Mouse (Mus musculus): ENCODE measurements around the gene Atp2b1. TPM values are rescaled to one million over a fixed set of nuclear protein-coding genes. Genes with fewer than 3 reads are reported as not detected.

The Atp2b1 gene
- polyA plus RNA-seq, 1 experiment: 113 TPM

- Histone ChIP-seq H3K4me3 (replicated peaks; ENCODE audit: insufficient read depth, low read depth, low read length) (no peak overlapping the region), H3K4me1 (ENCODE audit: control insufficient read depth, insufficient read depth, low read length) (no peaks in the 10 kb centered on the region), H3K27ac (ENCODE audit: insufficient read depth, low read length) (no peak overlapping the region), H3K27me3 (ENCODE audit: control insufficient read depth, insufficient read depth, low read length) (no peaks in the 10 kb centered on the region)
- TF ChIP-seq POLR2A (IDR thresholded peaks at IDR 0.05; ENCODE audit: borderline replicate concordance, insufficient read depth, low read length): no peak
- no peak for TF ChIP-seq CTCF (IDR thresholded peaks at IDR 0.05; ENCODE audit: borderline replicate concordance, insufficient read depth, low read depth, low read length)
- no peak for DNase-seq
- 84% methylated on average over 4 of the region's 4 CpGs for WGBS
Observed at GRCm38 (mm10) chr10:99047551-99047940, 133.3 kb downstream of the Atp2b1 start.

DNA sequence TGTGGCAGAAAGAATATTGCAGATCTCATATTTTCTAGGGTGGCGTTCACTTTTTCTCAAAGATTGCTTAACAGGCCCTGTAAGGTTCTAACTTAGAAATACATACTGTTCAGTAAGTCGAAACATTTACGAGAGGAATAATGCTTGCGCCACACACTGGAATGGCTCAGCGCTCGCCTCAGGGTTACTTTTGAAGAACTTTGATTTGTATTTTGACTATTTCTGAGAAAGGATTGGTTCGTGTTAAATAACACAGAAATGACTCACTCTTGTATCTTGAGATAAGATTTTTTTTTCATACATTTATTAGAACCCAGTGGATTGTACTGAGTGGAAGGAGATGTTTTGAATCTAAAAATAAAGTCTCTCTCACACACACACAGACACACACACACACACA is 135.9 kb downstream of the Atp2b1 start:
- no peak for TF ChIP-seq POLR2A (IDR thresholded peaks at IDR 0.05; ENCODE audit: borderline replicate concordance, insufficient read depth, low read length)
- no peak for TF ChIP-seq CTCF (IDR thresholded peaks at IDR 0.05; ENCODE audit: borderline replicate concordance, insufficient read depth, low read depth, low read length)
- no peak overlapping the region for H3K27ac ChIP-seq (ENCODE audit: insufficient read depth, low read length)
- no peaks in the 10 kb centered on the region for H3K27me3 ChIP-seq (ENCODE audit: control insufficient read depth, insufficient read depth, low read length)
- no peaks in the 10 kb centered on the region for H3K4me1 ChIP-seq (ENCODE audit: control insufficient read depth, insufficient read depth, low read length)
- H3K4me3 ChIP-seq (replicated peaks; ENCODE audit: insufficient read depth, low read depth, low read length): no peak overlapping the region
- DNase-seq: no peak
- WGBS: 95% methylated on average over 7 of the region's 7 CpGs

- DNase-seq: no peak
- TF ChIP-seq CTCF (IDR thresholded peaks at IDR 0.05; ENCODE audit: borderline replicate concordance, insufficient read depth, low read depth, low read length): no peak
- TF ChIP-seq POLR2A (IDR thresholded peaks at IDR 0.05; ENCODE audit: borderline replicate concordance, insufficient read depth, low read length): no peak
Observed at GRCm38 (mm10) chr10:99053111-99053510, 138.9 kb downstream of the Atp2b1 start.

GRCm38 (mm10) chr10:99060588-99060987 is 146.4 kb downstream of the Atp2b1 start:
- WGBS: 93% methylated on average over 7 of the region's 7 CpGs
- peaks cover 15% of the 10 kb centered on the region for H3K4me1 ChIP-seq (ENCODE audit: control insufficient read depth, insufficient read depth, low read length)
- TF ChIP-seq CTCF (IDR thresholded peaks at IDR 0.05; ENCODE audit: borderline replicate concordance, insufficient read depth, low read depth, low read length) (no peak), POLR2A (IDR thresholded peaks at IDR 0.05; ENCODE audit: borderline replicate concordance, insufficient read depth, low read length) (no peak)
- H3K27me3 ChIP-seq (ENCODE audit: control insufficient read depth, insufficient read depth, low read length): no peaks in the 10 kb centered on the region
- H3K4me3 ChIP-seq (replicated peaks; ENCODE audit: insufficient read depth, low read depth, low read length): no peak overlapping the region
- no peak for DNase-seq
- H3K27ac ChIP-seq (ENCODE audit: insufficient read depth, low read length): no peak overlapping the region

More at GRCm38 (mm10) chr10:99053111-99053510, 138.9 kb downstream of the Atp2b1 start:
- H3K27ac ChIP-seq (ENCODE audit: insufficient read depth, low read length): no peak overlapping the region
- H3K4me3 ChIP-seq (replicated peaks; ENCODE audit: insufficient read depth, low read depth, low read length): no peak overlapping the region
- H3K4me1 ChIP-seq (ENCODE audit: control insufficient read depth, insufficient read depth, low read length): no peaks in the 10 kb centered on the region
- no peaks in the 10 kb centered on the region for H3K27me3 ChIP-seq (ENCODE audit: control insufficient read depth, insufficient read depth, low read length)

GRCm38 (mm10) chr10:99061418-99061817 is 147.2 kb downstream of the Atp2b1 start:
- peak overlapping the region; percentile 20 for H3K4me3 ChIP-seq (replicated peaks; ENCODE audit: insufficient read depth, low read depth, low read length)
- H3K27ac ChIP-seq (ENCODE audit: insufficient read depth, low read length): no peak overlapping the region
- H3K27me3 ChIP-seq (ENCODE audit: control insufficient read depth, insufficient read depth, low read length): no peaks in the 10 kb centered on the region
- 35% methylated on average over 10 of the region's 10 CpGs for WGBS
- DNase-seq: peak in 1 of 2 experiments; percentile 9
- peaks cover 15% of the 10 kb centered on the region for H3K4me1 ChIP-seq (ENCODE audit: control insufficient read depth, insufficient read depth, low read length)
- no peak for TF ChIP-seq POLR2A (IDR thresholded peaks at IDR 0.05; ENCODE audit: borderline replicate concordance, insufficient read depth, low read length)
- TF ChIP-seq CTCF (IDR thresholded peaks at IDR 0.05; ENCODE audit: borderline replicate concordance, insufficient read depth, low read depth, low read length): no peak

DNA sequence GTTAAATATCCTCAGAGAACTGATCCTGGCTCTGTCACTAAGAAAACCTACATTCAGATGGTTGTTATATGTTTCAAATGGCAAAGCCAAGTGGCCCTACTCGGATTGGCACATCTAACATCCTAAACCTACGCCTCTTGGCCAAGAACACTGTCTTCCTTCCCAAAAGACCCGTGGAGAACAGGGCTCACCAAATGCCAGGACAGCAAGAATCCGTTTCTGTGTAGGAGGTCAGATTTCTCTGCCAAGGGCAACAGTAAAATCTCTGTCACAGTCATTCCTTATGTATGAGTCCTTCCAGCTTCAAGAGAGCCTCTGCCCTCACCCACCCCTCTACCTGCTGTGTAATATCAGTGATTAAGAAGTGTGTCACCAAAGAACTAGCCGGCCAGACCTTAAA is 148.3 kb downstream of the Atp2b1 start:
- 9% methylated on average over 5 of the region's 5 CpGs for WGBS
- Histone ChIP-seq H3K27ac (ENCODE audit: insufficient read depth, low read length) (no peak overlapping the region), H3K4me1 (ENCODE audit: control insufficient read depth, insufficient read depth, low read length) (peaks cover 15% of the 10 kb centered on the region), H3K27me3 (ENCODE audit: control insufficient read depth, insufficient read depth, low read length) (no peaks in the 10 kb centered on the region), H3K4me3 (replicated peaks; ENCODE audit: insufficient read depth, low read depth, low read length) (no peak overlapping the region)
- TF ChIP-seq CTCF (IDR thresholded peaks at IDR 0.05; ENCODE audit: borderline replicate concordance, insufficient read depth, low read depth, low read length) (no peak), POLR2A (IDR thresholded peaks at IDR 0.05; ENCODE audit: borderline replicate concordance, insufficient read depth, low read length) (no peak)
- peak; percentile 31 to 64 for DNase-seq

Other genes with a start within 250 kb of the Atp2b1 start
- 10.0 and 11.8 TPM in 2 replicates for gene Poc1b, start 192.6 kb downstream of the Atp2b1 start, polyA plus RNA-seq (2012; rRNA removed)
- gene Galnt4, start 193.8 kb downstream of the Atp2b1 start, polyA plus RNA-seq (2012; rRNA removed): 1.5 and 1.8 TPM in 2 replicates
- gene Phxr2, start 211.9 kb downstream of the Atp2b1 start, polyA plus RNA-seq (2012; rRNA removed): not detected in 2 replicates

All from cerebellum, adult 2 months (tissue).